Mouse (Mus musculus) A20 (cell line): ENCODE results near the gene Clec1a.
"Not testable (repeated sequence)": the region's sequence is repeated elsewhere in the genome, so short reads cannot be mapped to it uniquely, and the experiment has no call there.

ENCODE experiments used
- DNase-seq: peaks from one replicate; pipeline ENCODE4 v3.0.0-alpha.2; 2011; ENCODE audit warnings: low read depth, low spot score

The Clec1a gene

DNA sequence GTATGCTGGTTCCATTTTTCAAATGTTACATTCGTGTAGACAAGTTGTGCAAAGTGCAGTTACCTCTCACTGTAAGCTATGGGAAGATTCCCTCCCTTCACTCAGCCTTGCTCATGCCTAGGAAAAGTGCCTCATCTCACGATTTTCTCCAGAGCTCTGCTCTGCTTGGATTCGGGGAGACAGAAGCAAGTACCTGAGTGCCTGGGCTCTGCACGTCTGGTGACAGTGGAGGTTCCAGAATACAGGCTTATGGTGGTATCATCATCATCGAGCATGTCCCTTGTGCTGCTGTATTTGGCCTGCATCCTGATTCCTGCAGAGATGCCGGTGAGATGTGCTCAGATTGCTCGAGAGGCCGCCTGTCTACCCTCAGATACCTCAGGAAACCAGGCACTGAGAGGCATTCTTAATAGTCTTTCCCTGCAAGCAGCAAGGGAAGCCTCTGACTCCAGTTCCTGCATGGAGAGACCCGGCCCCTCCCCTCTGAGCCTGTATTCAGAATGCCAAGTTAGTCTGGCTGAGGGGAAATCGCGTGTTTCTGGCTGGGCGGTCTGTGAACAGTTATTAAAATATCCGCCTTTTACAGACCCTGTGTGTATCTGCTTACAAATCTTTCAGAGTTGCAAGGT is at the start of gene Clec1a:
Gene Clec1a (minus strand): TSS at position 590 of the 629 bp plus-strand sequence.
- DNase-seq, result no peak

DNA sequence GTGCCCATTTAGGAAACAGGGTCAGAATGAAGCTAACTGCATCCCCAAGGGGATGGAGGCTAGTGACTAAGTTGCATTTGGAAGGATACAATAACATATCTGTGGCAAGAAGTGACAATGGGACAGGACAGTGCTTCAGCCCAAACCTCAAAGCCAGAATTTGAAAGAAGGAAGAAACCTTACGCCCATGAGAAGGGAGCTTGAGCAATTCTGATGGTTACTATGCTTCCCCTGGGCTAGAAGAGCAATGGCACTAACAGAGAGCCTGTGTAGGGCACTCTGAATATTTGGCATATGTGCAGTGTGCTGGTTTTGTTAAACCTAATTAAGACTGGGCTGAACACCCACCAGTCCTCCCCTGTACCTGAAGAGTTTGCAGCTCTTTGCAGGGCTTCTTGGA is 47.7 kb upstream of the Clec1a start:
- DNase-seq, result not testable (repeated sequence)

DNA sequence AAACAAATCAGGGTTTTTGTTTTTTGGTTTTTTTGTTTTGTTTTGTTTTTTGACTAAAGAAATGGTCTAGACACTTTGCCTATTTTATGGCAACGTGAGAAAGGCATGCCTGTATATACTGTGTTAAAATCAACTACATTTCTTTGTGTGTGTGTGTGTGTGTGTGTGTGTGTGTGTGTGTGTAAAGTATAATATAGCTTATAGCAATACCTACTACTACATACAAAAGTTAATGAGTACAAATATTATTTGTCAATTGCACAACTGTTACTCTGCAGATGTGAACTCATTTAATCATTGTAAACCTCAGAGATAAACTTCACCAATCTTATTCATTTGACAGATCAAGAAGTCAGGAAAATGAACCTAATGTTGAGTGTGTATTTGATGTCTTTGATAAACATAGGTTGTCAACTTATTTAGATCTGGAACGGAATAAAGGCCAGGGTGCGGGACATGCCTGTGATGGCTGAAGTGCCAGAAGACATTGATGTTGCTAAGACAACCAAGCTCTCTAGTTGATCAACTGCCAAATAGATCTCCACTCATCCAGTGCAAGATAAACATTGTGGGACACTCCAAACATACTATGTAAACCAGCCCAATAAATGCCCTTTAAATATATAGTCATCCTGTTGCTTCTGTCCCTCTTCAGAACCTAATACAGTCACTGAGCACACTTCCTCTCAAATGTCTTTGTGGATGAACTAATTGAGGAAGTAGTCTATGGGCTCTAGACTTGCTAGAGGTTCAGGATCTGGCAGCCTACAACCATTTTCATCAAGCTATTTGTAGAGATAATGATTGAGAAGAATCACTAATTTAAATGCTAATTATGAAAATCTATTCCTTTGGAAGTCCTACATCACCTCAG is 45.8 kb upstream of the Clec1a start:
- DNase-seq, result peak; percentile 46

DNA sequence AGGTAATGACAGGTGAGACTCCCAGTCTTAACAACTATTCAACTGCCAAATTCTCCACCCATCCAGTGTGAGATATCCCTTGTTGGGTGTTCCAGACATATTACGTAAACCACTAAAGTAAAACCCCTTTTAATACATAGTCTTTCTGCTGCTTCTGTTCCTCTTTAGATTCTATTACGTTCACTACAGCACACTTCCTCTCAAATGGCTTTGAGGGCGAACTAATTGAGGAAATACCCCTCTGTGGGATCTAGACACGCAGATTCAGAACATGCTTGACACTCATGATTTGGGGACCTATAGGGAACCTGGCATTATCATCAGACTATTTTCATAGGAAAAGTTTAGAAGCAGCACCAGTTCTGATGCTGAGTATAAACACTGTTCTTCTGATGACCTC is 43.1 kb upstream of the Clec1a start:
- peak; percentile 30 for DNase-seq

DNA sequence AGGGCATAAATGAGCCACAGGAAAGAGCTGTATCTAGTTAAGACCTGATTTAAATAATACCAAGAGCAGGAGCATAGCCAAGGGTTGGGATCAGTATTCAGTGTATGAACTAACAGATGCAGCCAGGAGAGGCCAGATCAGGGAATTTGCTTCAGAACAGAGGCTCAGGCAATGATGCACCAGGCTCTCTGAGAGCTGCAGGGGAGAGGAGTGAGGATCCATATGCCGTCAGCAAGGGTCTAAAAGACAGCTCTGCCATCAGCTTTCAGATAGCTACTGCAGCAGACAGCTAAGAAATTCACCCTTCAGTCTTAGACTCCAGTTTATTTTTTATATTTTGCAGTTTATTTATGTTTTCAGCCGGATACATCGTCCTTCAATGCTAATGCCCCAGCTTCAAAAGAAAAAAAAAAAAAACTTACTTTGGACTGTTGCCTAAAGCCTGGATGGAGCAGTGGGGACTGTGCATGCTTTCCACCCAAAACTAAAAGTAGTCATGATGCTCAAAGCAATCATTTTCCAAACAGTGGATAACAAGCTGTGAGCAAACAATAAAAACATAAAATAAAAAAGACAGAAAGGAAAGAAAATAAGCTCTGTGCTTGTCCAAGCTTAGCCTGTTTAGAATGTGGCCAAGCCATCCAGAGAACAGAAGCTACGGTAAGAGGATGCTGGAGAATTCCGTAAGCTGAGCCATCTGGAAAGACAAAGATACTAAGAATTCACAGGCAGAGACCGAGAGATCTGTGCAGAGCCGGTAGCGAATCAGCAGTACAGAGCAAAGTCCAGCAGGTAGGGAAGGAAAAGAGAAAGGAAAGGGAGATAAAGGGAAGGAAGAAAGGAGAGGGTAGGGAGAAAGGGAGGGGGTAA is 28.5 kb upstream of the Clec1a start:
- no peak for DNase-seq

DNA sequence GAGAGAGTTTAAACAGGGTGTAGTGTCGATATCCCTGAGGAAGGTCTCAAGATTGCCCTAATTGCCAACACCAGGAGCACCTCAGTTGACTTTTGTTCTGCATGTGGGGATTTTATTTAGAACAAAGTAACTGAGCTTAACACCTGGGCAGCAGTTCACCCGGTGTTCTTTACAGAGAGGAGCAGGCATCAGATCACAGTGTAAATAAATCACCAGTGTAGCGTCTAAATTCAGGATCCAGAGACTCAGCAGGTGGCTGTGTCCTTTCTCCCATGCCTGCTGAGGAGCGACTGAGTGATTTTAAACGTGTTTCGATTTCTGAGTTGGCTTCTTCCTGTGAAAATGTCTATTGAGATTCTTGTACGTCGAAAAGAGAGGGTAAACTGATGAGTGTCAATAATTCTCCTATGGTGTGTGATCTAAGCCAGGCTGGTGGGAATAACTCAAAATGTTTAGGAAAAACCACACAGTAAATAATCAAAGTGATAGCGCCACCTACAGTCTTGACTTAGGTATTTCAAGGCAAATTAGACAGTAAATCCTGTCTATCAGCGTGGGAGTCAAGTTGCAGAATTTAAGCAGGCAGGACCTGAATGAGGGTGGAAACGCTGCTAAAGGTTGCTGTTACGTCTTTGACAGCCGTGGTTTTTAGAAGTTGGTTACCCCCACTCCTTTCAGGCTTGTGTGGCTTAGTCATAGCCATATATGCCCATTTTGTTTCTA is 24.8 kb upstream of the Clec1a start:
- DNase-seq, result peak; percentile 49

DNA sequence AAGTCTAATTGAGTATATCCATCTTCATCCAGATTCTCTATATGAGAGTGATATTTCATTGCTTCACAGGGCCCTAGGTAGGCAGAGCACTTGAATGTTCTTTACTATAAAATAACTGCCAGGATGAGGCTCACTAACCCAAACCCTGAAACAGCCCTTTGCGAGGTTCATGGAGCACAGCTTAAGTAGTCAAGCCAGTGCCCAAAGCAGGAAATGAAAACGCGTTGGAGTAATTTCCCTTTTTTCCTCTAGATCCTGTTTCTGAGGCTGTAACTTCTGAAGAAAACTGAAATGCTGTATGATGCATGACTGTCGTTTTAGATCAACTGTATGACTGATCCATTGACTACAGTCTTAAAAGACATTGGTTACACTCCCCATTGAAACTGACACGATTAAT is 20.8 kb upstream of the Clec1a start:
- DNase-seq, result peak; percentile 30

DNA sequence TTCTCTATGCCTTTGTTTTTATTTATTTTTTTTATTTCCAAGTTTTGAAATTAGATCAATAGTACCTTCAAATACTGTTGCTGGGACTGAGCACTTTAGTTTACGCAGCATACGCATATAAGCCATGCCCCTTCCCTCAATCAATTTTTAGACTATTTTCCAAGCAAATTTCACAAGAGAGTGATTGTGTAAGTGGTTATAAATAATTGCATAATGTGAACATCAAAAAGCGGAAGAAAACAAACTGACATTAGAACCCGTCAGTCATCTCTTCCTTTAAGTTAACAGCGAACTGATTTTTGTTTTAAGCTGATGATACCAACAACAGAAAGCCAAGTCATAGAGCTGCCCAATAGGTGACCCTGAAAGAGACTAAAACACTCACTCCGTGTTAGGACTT is 19.6 kb upstream of the Clec1a start:
- DNase-seq, result no peak

DNA sequence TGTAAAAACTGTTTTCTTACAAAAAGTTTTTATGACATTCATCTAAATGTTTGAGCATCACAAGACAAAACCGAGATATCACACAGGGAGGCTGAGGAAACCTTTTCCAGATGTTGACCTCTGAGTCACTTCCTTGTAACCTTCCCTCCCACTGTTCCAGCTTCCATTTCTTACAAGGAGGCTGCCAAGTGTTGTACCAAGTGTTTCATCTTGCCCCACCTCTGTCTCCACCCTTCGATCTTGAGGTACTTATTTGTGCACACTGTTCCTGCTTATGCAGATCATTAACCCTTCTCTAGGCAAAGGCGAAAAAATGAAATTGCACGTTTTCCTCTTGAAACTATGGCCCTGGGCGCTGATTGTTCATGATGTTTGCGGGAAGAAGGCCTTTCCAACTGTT is 2.1 kb downstream of the Clec1a start:
- no peak for DNase-seq

DNA sequence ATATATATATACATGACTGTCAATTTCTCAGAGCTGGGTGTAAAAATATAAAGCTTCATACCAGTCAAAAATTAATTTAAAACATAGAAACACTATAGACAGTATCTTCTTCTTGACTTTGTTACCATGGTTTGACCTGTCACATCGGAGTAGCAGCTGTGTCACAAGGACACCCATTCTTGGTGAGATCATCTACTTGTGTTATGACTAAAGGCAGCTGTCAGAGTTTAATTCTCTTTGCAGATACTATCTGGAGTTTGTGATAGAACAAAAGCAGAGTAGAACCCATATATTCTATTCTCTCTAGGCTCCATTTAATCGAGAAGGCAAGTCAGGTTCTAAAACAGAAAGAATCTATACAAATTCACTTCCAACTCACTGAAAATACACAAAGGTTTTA is 13.8 kb downstream of the Clec1a start:
- peak; percentile 41 for DNase-seq

DNA sequence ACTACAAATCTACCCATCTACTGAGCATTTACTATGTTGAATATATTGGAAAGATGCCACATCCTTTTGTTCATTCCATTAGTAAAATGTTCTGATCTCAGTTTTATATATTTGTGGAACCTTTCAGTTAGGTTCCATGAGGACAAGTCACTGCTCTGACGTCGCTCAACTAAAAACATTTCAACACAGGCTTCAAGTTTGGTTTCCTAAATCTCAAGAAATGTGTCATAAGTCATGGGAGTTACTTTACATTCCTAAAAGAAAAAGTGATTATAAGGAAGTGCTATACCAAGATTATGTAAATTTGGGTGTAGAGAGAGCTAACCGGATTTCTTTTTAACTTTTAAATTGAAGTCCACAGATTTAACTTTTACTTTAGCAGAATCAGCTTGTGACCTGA is 15.8 kb downstream of the Clec1a start:
- no peak for DNase-seq

DNA sequence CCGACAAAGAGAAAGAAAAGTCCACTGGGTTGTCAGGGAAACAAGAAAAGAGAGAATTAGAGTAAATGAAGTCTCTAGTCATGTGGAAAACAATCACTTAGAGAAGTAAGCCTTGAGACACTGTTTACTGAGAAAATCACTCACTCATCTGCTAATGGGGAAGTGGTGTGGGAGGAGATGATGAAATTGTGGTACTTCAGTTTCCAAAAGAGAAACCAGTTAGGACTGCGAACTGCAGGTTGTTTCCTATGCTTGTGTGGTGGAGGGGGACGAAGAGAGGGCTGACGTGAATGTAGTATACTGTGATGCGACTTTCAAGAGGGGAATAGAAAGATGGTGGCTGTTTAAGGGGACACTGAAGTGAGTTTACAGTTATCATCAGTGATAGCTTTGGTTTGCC is 17.6 kb downstream of the Clec1a start:
- DNase-seq, result peak; percentile 82

DNA sequence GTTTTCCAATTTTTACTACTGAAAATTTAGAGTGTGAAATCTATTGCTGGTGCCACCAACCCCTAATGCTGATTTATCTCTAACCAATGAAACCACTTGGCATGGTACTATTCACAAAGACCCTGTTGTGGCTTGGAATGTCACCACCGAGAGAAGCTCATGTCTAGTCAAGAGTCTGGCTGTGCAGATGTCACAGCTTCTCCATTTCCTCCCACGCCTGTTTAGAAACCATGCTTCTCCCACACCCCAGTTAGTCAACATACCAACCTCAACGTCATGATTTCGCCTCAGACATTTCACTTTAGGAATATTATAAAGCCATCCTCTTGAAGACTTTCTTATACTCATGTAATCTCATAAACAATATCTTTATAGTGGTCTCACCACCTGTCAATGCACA is 24.5 kb downstream of the Clec1a start:
- DNase-seq, result no peak

DNA sequence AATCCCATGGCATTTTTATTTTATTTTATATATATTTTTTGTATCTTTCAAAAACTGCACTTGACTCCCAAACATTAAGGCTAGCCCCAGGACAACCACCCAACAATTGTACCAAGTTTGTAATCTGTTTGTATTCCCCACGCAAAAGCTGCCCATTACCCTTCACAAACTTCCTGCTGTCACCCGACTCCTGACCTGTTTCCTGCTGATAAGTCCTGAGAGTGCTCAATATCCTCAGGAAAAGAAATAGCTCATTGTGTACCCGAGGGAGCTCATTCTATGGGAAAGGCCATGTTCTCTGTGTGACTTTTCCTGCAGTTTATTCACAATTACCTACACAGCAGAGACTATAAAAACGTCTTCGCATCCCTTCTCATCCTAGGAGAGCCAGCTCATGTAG is 26.0 kb downstream of the Clec1a start:
- DNase-seq, result no peak

DNA sequence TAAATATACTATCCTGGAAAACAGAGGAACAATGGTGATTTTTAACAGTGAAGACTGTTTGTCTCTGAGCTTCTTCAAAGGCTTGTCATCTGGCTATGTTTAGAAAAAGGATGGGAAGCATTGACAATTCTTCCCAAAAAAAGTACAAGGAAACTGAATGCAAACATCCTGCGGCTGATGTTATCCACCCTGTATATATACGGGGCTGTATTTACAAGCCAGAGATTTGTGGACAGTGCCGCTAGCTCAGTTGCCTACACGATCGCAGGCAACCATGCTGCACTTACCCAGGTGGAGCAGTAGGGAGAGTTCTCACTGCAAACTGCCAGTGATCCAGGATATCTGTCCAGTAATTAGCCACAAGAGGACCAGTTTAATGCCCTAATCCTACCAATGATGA is 26.6 kb downstream of the Clec1a start:
- no peak for DNase-seq

DNA sequence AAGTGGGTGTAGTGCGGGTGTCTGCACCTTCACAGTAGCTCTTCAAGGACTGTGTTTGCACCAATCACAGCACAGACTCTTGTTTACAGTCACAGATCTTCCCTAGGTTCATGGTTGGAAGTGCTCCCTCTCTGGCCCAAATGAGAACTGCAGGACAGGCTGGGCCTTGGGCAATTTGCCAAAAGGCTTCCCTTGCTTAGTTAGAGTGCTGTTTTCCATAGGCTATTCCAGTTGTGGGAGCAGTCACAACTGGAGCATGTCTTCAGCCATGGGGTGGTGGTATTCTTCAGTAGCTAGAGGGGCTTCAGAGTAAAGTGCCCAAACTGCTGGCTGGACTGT is 28.1 kb downstream of the Clec1a start:
- peak; percentile 60 for DNase-seq

DNA sequence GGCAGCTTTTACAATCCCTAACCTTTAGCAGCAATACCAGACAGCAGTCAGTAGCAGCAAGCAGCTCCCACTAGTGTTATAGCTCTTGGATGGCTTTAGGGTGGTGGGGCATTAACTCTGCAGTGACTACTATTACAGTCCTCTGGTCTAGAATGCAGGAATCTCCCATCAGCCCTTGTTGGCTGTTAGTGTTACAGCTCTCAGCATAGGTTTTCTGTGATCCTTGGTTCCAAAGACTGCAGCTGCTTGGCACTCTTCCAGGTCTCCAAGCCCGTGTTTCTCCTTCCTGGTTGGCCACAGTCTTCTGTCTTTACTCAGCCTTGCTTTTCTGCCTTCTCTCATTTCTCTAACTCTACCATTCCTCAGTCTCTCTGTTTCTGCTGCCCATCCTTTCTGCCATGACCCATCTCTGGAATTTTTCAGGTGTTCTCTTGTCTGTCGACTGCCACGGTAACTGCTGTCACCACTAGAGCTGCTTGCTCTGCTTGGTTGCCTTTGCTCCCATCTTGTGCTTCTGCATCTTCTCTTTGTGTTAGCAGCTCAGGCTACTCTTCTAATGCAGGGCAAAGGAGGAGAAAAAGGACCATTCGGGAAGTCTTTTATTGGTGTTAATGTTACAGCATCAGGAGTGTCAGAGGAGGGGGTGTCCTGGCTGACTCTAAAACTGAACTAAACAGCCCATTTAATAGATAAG is 28.6 kb downstream of the Clec1a start:
- no peak for DNase-seq

DNA sequence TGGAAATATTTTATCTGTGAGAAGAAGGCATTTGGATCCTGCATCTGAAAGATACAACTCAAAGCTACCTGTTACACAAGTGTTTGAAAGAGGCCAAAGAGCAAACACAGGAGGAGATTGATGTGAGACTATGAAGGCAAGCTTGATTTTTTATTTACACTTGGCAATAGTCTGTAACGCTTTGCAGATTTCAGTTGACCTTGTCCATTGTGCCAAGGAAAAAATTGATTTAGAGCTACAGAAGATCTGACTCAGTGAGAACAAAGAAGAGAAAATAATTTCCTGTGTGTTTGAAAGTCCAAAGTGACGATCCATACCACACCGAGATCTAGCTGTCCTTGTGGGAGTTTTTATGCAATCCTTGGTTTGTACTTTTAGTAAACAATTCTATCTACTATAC is 29.5 kb downstream of the Clec1a start:
- no peak for DNase-seq

DNA sequence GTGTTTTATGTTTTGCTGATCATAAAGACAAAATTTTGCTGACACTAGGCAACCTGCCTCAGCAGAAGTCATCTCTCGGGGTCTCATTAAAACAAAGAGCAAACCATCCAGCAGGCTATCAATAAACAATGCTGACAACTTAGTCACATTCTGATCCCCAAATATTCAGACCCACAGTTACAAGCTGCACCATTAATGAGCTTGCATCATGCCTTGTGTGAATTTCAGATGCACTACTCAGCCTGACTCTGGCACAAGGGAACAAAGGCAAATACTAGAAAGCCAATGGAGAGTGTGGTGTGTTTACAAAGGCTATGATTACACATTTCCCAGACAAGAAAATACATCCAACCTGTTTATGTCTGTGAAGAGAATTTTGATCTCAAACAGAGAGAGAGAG is 37.6 kb downstream of the Clec1a start:
- DNase-seq, result no peak

DNA sequence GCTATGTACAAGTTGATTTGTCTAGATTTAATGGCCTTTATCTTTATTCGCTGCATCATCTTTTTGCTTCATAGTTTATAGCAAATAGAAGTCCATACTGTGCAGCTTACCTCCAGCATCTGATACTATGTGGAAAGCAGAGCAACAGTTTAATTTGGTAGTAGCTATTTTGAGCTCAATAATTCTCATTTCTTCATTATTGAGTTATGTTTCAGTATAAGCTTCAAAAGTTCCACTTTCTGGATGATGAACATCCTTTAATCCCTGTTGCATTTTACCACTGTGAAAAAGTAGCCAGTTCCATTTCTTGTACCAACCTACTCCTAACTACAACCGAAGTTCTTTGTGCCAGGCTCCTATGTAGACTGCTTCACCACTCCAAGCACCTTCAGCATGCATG is 43.2 kb downstream of the Clec1a start, which contains the start of gene Clec9a:
Gene Clec9a (plus strand): TSS at position 301 of the 400 bp plus-strand sequence.
- no peak for DNase-seq

DNA sequence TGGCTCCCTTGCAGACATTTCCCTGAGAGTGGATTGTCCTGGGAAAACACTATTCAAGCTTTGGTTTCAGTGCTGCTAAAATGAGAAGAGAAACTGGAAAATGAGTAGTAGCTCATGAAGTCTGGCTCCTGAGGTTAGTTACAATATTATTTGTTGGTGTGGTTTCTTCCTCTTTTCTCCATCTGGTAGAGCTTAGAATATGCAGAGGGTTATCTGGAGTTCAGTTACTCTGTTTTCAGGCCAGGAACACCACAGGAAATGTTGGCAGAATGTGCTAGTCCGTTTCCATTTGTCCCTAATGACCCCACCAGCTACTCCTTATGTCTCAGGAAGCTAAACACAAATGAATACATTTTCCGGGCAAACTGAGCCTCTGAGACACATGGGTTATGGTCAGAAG is 44.5 kb downstream of the Clec1a start:
- peak; percentile 85 for DNase-seq
